In the genomic region with DNA sequence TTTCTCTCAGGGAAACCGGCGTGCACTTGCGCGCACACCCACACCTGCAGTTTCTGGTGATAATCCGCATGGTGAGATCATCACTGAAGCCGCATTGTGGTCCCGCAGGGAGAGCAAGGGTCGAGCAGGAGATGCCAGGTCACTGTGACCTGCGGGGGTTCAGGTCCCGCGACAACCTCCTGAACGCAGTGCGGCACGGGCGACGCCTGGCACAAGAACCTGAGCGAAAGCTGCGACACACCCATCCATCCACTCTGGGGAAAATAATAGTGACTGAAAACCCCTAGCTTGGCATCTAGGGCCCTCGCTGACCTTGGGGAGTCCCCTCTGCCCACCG, we compare ENCODE assay signal across 9 mouse cellular contexts. TPM values are rescaled to one million over a fixed set of nuclear protein-coding genes. Genes with fewer than 3 reads are reported as not detected.
DNase-seq lines count a peak whose midpoint lies in the region; ATAC-seq lines count a peak whose summit lies in the region.
"Had no signal": no experiment of that assay in that cellular context is flagged by ENCODE, and none has a peak within 500 bp of the region (broad histone marks: within the 10 kb centered on the region; RNA-seq: fewer than 3 reads in every experiment).

No protein-coding gene starts in this region.

- DNase-seq in kidney, postnatal 4 days = no peak
- DNase-seq in MN1 (ENCODE audit: low spot score) = peak; percentile 49
- no peak for DNase-seq in embryonic facial prominence, embryonic 14.5 days (ENCODE audit: low spot score)
- no peak for DNase-seq in limb, embryonic 10.5 days (ENCODE audit: low spot score)
- DNase-seq in gastrocnemius, postnatal 10 days = no peak
- DNase-seq in B cell, adult 2 months = no peak

- H3K4me1 ChIP-seq in kidney, embryonic 15.5 days = peaks cover 9% of the 10 kb centered on the region; the same call in 1 of the 2 replicates
- H3K4me1 ChIP-seq in embryonic facial prominence, embryonic 14.5 days (ENCODE audit: control insufficient read depth, insufficient read depth, low read length) = peaks cover 7% of the 10 kb centered on the region
- H3K4me1 ChIP-seq in limb, embryonic 10.5 days = 0 out of 2 replicates have a peak, but pooled peaks cover 6% of the 10 kb centered on the region
- peaks cover 17% of the 10 kb centered on the region for H3K4me1 ChIP-seq in neural tube, embryonic 15.5 days

- H3K4me3 ChIP-seq in kidney, embryonic 15.5 days (replicated peaks) = peak overlapping the region; percentile 79
- H3K4me3 ChIP-seq in embryonic facial prominence, embryonic 14.5 days (ENCODE audit: low read depth, low read length) = peak overlapping the region; percentile 76
- H3K4me3 ChIP-seq in limb, embryonic 10.5 days = peak overlapping the region; percentile 77
- peak overlapping the region; percentile 74 for H3K4me3 ChIP-seq in neural tube, embryonic 15.5 days (replicated peaks)

- WGBS in kidney, embryonic 15.5 days = 2% methylated on average over 20 of the region's 20 CpGs
- 2% methylated on average over 19 of the region's 20 CpGs for WGBS in embryonic facial prominence, embryonic 14.5 days
- 2% methylated on average over 20 of the region's 20 CpGs for WGBS in limb, embryonic 10.5 days
- under 1% methylated on average over 20 of the region's 20 CpGs for WGBS in neural tube, embryonic 15.5 days

- peak overlapping the region; percentile 74 for H3K9ac ChIP-seq in kidney, embryonic 15.5 days
- peak overlapping the region; percentile 80 for H3K9ac ChIP-seq in embryonic facial prominence, embryonic 14.5 days (ENCODE audit: low read depth, low read length)
- peak overlapping the region; percentile 90 for H3K9ac ChIP-seq in neural tube, embryonic 15.5 days (replicated peaks)

- peak overlapping the region; percentile 94 for H3K4me2 ChIP-seq in kidney, embryonic 15.5 days
- H3K4me2 ChIP-seq in embryonic facial prominence, embryonic 14.5 days (ENCODE audit: low read depth, low read length) = peak overlapping the region; percentile 88
- peak overlapping the region; percentile 76 for H3K4me2 ChIP-seq in neural tube, embryonic 15.5 days

- H3K27me3 ChIP-seq in kidney, embryonic 15.5 days = peaks cover 3% of the 10 kb centered on the region; the same call in 1 of the 2 replicates
- no peaks in the 10 kb centered on the region for H3K27me3 ChIP-seq in embryonic facial prominence, embryonic 14.5 days (replicated peaks; ENCODE audit: control insufficient read depth, insufficient read depth, low read length)
- H3K27me3 ChIP-seq in limb, embryonic 10.5 days (ENCODE audit: low read depth, poor library complexity, severe bottlenecking) = no peaks in the 10 kb centered on the region
- no peaks in the 10 kb centered on the region for H3K27me3 ChIP-seq in neural tube, embryonic 15.5 days (replicated peaks)

- ATAC-seq in kidney, embryonic 15.5 days (replicated peaks; ENCODE audit: low FRiP score) = peak; percentile 43
- no peak; the same call in 1 of the 2 replicates for ATAC-seq in embryonic facial prominence, embryonic 14.5 days (ENCODE audit: low read depth)
- ATAC-seq in neural tube, embryonic 15.5 days (ENCODE audit: low FRiP score) = peak; percentile 32

- no peaks in the 10 kb centered on the region for H3K36me3 ChIP-seq in kidney, embryonic 15.5 days
- H3K36me3 ChIP-seq in embryonic facial prominence, embryonic 14.5 days (ENCODE audit: control insufficient read depth, insufficient read depth, low read length) = no peaks in the 10 kb centered on the region
- no peaks in the 10 kb centered on the region for H3K36me3 ChIP-seq in limb, embryonic 10.5 days
- no peaks in the 10 kb centered on the region for H3K36me3 ChIP-seq in neural tube, embryonic 15.5 days

- no peaks in the 10 kb centered on the region for H3K9me3 ChIP-seq in kidney, embryonic 15.5 days (replicated peaks)
- H3K9me3 ChIP-seq in embryonic facial prominence, embryonic 14.5 days (ENCODE audit: control insufficient read depth, low read length) = no peaks in the 10 kb centered on the region
- no peaks in the 10 kb centered on the region for H3K9me3 ChIP-seq in limb, embryonic 10.5 days (replicated peaks)
- H3K9me3 ChIP-seq in neural tube, embryonic 15.5 days (replicated peaks) = no peaks in the 10 kb centered on the region

- peak overlapping the region; percentile 68; the same call in 1 of the 2 replicates for H3K27ac ChIP-seq in kidney, embryonic 15.5 days
- peak overlapping the region; percentile 59; the same call in 1 of the 2 replicates for H3K27ac ChIP-seq in embryonic facial prominence, embryonic 14.5 days (replicated peaks; ENCODE audit: low read depth, low read length)
- peak overlapping the region; percentile 83 for H3K27ac ChIP-seq in limb, embryonic 10.5 days
- peak overlapping the region; percentile 95 for H3K27ac ChIP-seq in neural tube, embryonic 15.5 days (replicated peaks)

RNA-seq across cellular contexts. Expression of gene Tmem246, which starts 0.9 kb away (rescaled TPM):
- polyA plus RNA-seq in kidney, embryonic 15.5 days (2015; fragmentation: Nextera tagmentation; extraction: Ambion mirVana) = 19.6 and 21.9 TPM in 2 replicates
- polyA plus RNA-seq in embryonic facial prominence, embryonic 14.5 days (2014; fragmentation: Nextera tagmentation; extraction: Ambion mirVana) = 34.0 and 39.2 TPM in 2 replicates
- 7.2 and 10.9 TPM in 2 replicates for polyA plus RNA-seq in limb, embryonic 10.5 days (2016; fragmentation: Nextera tagmentation; extraction: Ambion mirVana)
- 123 and 135 TPM in 2 replicates for polyA plus RNA-seq in neural tube, embryonic 15.5 days (2015; fragmentation: Nextera tagmentation; extraction: Ambion mirVana)
- total RNA-seq in gastrocnemius, postnatal 10 days (2021) = 10 to 100 TPM; 42.0 to 45.8 TPM
- total RNA-seq: neutrophil, adult 5-6 weeks had no signal

RNA-seq across cellular contexts. Expression of gene Rnf20, which starts 35.0 kb away (rescaled TPM):
- polyA plus RNA-seq in kidney, embryonic 15.5 days (2015; fragmentation: Nextera tagmentation; extraction: Ambion mirVana) = 44.2 and 45.1 TPM in 2 replicates
- polyA plus RNA-seq in embryonic facial prominence, embryonic 14.5 days (2014; fragmentation: Nextera tagmentation; extraction: Ambion mirVana) = 54.8 and 55.3 TPM in 2 replicates
- 44.9 and 50.5 TPM in 2 replicates for polyA plus RNA-seq in limb, embryonic 10.5 days (2016; fragmentation: Nextera tagmentation; extraction: Ambion mirVana)
- polyA plus RNA-seq in neural tube, embryonic 15.5 days (2015; fragmentation: Nextera tagmentation; extraction: Ambion mirVana) = 40.0 and 42.2 TPM in 2 replicates
- total RNA-seq in gastrocnemius, postnatal 10 days (2021) = 10 to 100 TPM; 32.0 to 37.4 TPM

RNA-seq across cellular contexts. Expression of gene Aldob, which starts 47.5 kb away (rescaled TPM):
- 235 and 237 TPM in 2 replicates for polyA plus RNA-seq in kidney, embryonic 15.5 days (2015; fragmentation: Nextera tagmentation; extraction: Ambion mirVana)
- polyA plus RNA-seq in embryonic facial prominence, embryonic 14.5 days (2014; fragmentation: Nextera tagmentation; extraction: Ambion mirVana) = 0.09 and 0.14 TPM in 2 replicates
- polyA plus RNA-seq in limb, embryonic 10.5 days (2016; fragmentation: Nextera tagmentation; extraction: Ambion mirVana) = not detected in 2 replicates
- polyA plus RNA-seq in neural tube, embryonic 15.5 days (2015; fragmentation: Nextera tagmentation; extraction: Ambion mirVana) = 0.14 and 8.8 TPM in 2 replicates
- 1 to 10 TPM in 1 of 2 experiments, under 1 TPM in 1; 0.35 to 1.8 TPM for total RNA-seq in gastrocnemius, postnatal 10 days (2021)
- total RNA-seq: neutrophil, adult 5-6 weeks had no signal

Comparison
In these comparisons a context has a peak if more than half of its experiments do, and no peak if none do; other contexts are left out.
1. RNA of gene Aldob, which starts 47.5 kb away (polyA plus RNA-seq): 235 to 237 TPM in kidney, embryonic 15.5 days; 0.14 to 8.8 TPM in neural tube, embryonic 15.5 days, 0.09 to 0.14 TPM in embryonic facial prominence, embryonic 14.5 days and not detected in limb, embryonic 10.5 days; every median in the first group is over 10 times any median in the second.
2. Peak in every context shown above with its lines, with median percentiles within 50 percentile points of each other: H3K27ac ChIP-seq, H3K4me2 ChIP-seq, H3K4me3 ChIP-seq and H3K9ac ChIP-seq.